Mouse (Mus musculus): ENCODE results near the gene Sipa1.

GRCm38 (mm10) chr19:5649298-5649741, 14.2 kb downstream of the Sipa1 start:
- no peak for TF ChIP-seq GATA1 (IDR thresholded peaks at IDR 0.05; ENCODE audit: borderline replicate concordance, low read length)
- no peak for TF ChIP-seq FLI1 (IDR thresholded peaks at IDR 0.05; ENCODE audit: low read length)
